Mouse (Mus musculus): ENCODE measurements around the gene Gse1. TPM values are rescaled to one million over a fixed set of nuclear protein-coding genes. Genes with fewer than 3 reads are reported as not detected.
A peak's percentile ranks its signal among the peaks of the same experiment; 100 is the strongest.

The Gse1 gene
- polyA plus RNA-seq, 1 experiment from 2014 or later: 31.3 TPM

GRCm38 (mm10) chr8:120619235-120620180 is 391.3 kb downstream of the Gse1 start:
- Histone ChIP-seq H3K4me3 (no peak overlapping the region), H3K36me3 (no peaks in the 10 kb centered on the region), H3K4me1 (peaks cover 27% of the 10 kb centered on the region), H3K9ac (replicated peaks) (no peak overlapping the region), H3K4me2 (replicated peaks) (no peak overlapping the region), H3K9me3 (no peaks in the 10 kb centered on the region), H3K27ac (replicated peaks) (no peak overlapping the region), H3K27me3 (no peaks in the 10 kb centered on the region)
- no peak for ATAC-seq (replicated peaks)
- WGBS: 64% methylated on average over 11 of the region's 11 CpGs

GRCm38 (mm10) chr8:120620441-120620840 is 392.2 kb downstream of the Gse1 start:
- 57% methylated on average over 7 of the region's 7 CpGs for WGBS
- peaks cover 27% of the 10 kb centered on the region for H3K4me1 ChIP-seq

GRCm38 (mm10) chr8:120622161-120622560 is 393.9 kb downstream of the Gse1 start:
- WGBS: 72% methylated on average over 14 of the region's 14 CpGs
- no peaks in the 10 kb centered on the region for H3K9me3 ChIP-seq
- H3K36me3 ChIP-seq: no peaks in the 10 kb centered on the region
- no peak overlapping the region for H3K4me3 ChIP-seq
- H3K9ac ChIP-seq (replicated peaks): no peak overlapping the region
- H3K27ac ChIP-seq (replicated peaks): no peak overlapping the region
- peaks cover 18% of the 10 kb centered on the region for H3K4me1 ChIP-seq
- no peaks in the 10 kb centered on the region for H3K27me3 ChIP-seq
- H3K4me2 ChIP-seq (replicated peaks): no peak overlapping the region
- ATAC-seq (replicated peaks): no peak

More at GRCm38 (mm10) chr8:120620441-120620840, 392.2 kb downstream of the Gse1 start:
- no peak overlapping the region for H3K4me3 ChIP-seq
- no peak overlapping the region for H3K4me2 ChIP-seq (replicated peaks)
- H3K27me3 ChIP-seq: no peaks in the 10 kb centered on the region
- no peak for ATAC-seq (replicated peaks)
- H3K27ac ChIP-seq (replicated peaks): no peak overlapping the region
- no peak overlapping the region for H3K9ac ChIP-seq (replicated peaks)
- H3K9me3 ChIP-seq: no peaks in the 10 kb centered on the region
- H3K36me3 ChIP-seq: no peaks in the 10 kb centered on the region

GRCm38 (mm10) chr8:120623608-120624007 is 395.4 kb downstream of the Gse1 start:
- H3K9me3 ChIP-seq: no peaks in the 10 kb centered on the region
- no peak overlapping the region for H3K9ac ChIP-seq (replicated peaks)
- no peak overlapping the region for H3K4me2 ChIP-seq (replicated peaks)
- no peak for ATAC-seq (replicated peaks)
- WGBS: 24% methylated on average over 2 of the region's 2 CpGs
- H3K4me3 ChIP-seq: no peak overlapping the region
- H3K4me1 ChIP-seq: peaks cover 7% of the 10 kb centered on the region
- no peaks in the 10 kb centered on the region for H3K36me3 ChIP-seq
- H3K27me3 ChIP-seq: no peaks in the 10 kb centered on the region
- H3K27ac ChIP-seq (replicated peaks): no peak overlapping the region

GRCm38 (mm10) chr8:120626461-120626860 is 398.2 kb downstream of the Gse1 start:
- no peak overlapping the region for H3K27ac ChIP-seq (replicated peaks)
- H3K9ac ChIP-seq (replicated peaks): no peak overlapping the region
- H3K27me3 ChIP-seq: no peaks in the 10 kb centered on the region
- peaks cover 3% of the 10 kb centered on the region for H3K4me1 ChIP-seq
- no peak overlapping the region for H3K4me2 ChIP-seq (replicated peaks)
- WGBS: 57% methylated on average over 11 of the region's 11 CpGs
- ATAC-seq (replicated peaks): no peak
- H3K36me3 ChIP-seq: no peaks in the 10 kb centered on the region
- no peaks in the 10 kb centered on the region for H3K9me3 ChIP-seq
- H3K4me3 ChIP-seq: no peak overlapping the region

GRCm38 (mm10) chr8:120627298-120627697 is 399.0 kb downstream of the Gse1 start:
- WGBS: 61% methylated on average over 5 of the region's 5 CpGs
- no peak overlapping the region for H3K9ac ChIP-seq (replicated peaks)

GRCm38 (mm10) chr8:120630031-120630430 is 401.8 kb downstream of the Gse1 start:
- WGBS: 42% methylated on average over 5 of the region's 5 CpGs
- peaks cover 16% of the 10 kb centered on the region for H3K4me1 ChIP-seq
- peaks cover 23% of the 10 kb centered on the region; the same call in 1 of the 2 replicates for H3K27me3 ChIP-seq
- no peaks in the 10 kb centered on the region for H3K9me3 ChIP-seq
- H3K9ac ChIP-seq (replicated peaks): no peak overlapping the region
- no peak overlapping the region for H3K4me2 ChIP-seq (replicated peaks)
- no peak overlapping the region for H3K27ac ChIP-seq (replicated peaks)
- no peak overlapping the region for H3K4me3 ChIP-seq
- ATAC-seq (replicated peaks): no peak
- H3K36me3 ChIP-seq: no peaks in the 10 kb centered on the region

More at GRCm38 (mm10) chr8:120627298-120627697, 399.0 kb downstream of the Gse1 start:
- 0 out of 2 replicates have a peak, but pooled peaks have one; percentile 51 for ATAC-seq (replicated peaks)
- Histone ChIP-seq H3K9me3 (no peaks in the 10 kb centered on the region), H3K36me3 (no peaks in the 10 kb centered on the region), H3K4me3 (no peak overlapping the region), H3K27ac (replicated peaks) (no peak overlapping the region), H3K4me1 (no peaks in the 10 kb centered on the region), H3K4me2 (replicated peaks) (no peak overlapping the region), H3K27me3 (no peaks in the 10 kb centered on the region)

- Histone ChIP-seq H3K27ac (replicated peaks) (no peak overlapping the region), H3K9me3 (no peaks in the 10 kb centered on the region), H3K4me2 (replicated peaks) (no peak overlapping the region), H3K4me1 (peaks cover 16% of the 10 kb centered on the region), H3K27me3 (peaks cover 28% of the 10 kb centered on the region; the same call in 1 of the 2 replicates), H3K4me3 (no peak overlapping the region), H3K9ac (replicated peaks) (no peak overlapping the region), H3K36me3 (no peaks in the 10 kb centered on the region)
- no peak for ATAC-seq (replicated peaks)
- WGBS: 65% methylated on average over 6 of the region's 6 CpGs
Observed at GRCm38 (mm10) chr8:120630848-120631247, 402.6 kb downstream of the Gse1 start.

Small RNA genes lying within 50 kb of the gene (microRNA-seq; reads per million reads assigned to microRNA genes)
- gene Gm22715 (not detected), gene Mir7687 (0.88 reads per million)

Other genes with a start within 250 kb of the Gse1 start
- 1.1 and 1.2 TPM in 2 replicates for gene Crispld2, start 236.0 kb upstream of the Gse1 start, polyA plus RNA-seq (2015; fragmentation: Nextera tagmentation; extraction: Ambion mirVana)
- gene Zdhhc7, start 127.0 kb upstream of the Gse1 start, polyA plus RNA-seq (2015; fragmentation: Nextera tagmentation; extraction: Ambion mirVana): 30.9 and 34.5 TPM in 2 replicates
- 23.1 and 30.0 TPM in 2 replicates for gene 6430548M08Rik, start 114.3 kb upstream of the Gse1 start, polyA plus RNA-seq (2015; fragmentation: Nextera tagmentation; extraction: Ambion mirVana)
- gene Fam92b, start 51.0 kb upstream of the Gse1 start, polyA plus RNA-seq (2015; fragmentation: Nextera tagmentation; extraction: Ambion mirVana): 0.88 and 1.2 TPM in 2 replicates

Data from forebrain, embryonic 15.5 days (tissue).